ENCODE assay signal across 24 mouse cellular contexts in the genomic region with DNA sequence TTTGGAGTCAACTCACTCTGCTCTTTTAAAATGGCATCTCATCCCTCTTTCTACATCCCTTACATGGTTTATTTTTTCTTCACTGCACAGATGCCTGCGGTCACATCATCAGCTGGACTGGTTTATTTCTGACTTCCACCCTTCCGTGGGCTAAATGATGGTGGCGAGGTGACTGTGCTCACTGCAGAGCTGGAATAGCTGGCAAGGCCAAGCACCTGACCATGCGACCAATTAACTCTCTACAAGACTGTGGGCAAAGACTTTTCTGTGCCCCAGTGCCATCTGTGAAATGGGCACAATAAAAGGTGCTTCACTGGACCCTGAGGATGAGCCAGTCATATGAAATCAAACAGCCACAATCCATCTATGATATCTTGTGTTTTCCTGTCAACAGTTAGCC.
"Had no signal": no experiment of that assay in that cellular context is flagged by ENCODE, and none has a peak within 500 bp of the region (broad histone marks: within the 10 kb centered on the region; RNA-seq: fewer than 3 reads in every experiment).

No protein-coding gene starts in this region.

- H3K27me3 ChIP-seq: embryonic facial prominence, embryonic 12.5 days; embryonic facial prominence, embryonic 13.5 days; embryonic facial prominence, embryonic 15.5 days; forebrain, embryonic 12.5 days; forebrain, embryonic 13.5 days; forebrain, embryonic 15.5 days had no signal

- H3K4me2 ChIP-seq: embryonic facial prominence, embryonic 12.5 days; embryonic facial prominence, embryonic 13.5 days; embryonic facial prominence, embryonic 15.5 days; forebrain, embryonic 12.5 days; forebrain, embryonic 13.5 days; forebrain, embryonic 15.5 days had no signal

- H3K27ac ChIP-seq: embryonic facial prominence, embryonic 10.5 days; embryonic facial prominence, embryonic 12.5 days; embryonic facial prominence, embryonic 13.5 days; embryonic facial prominence, embryonic 15.5 days; forebrain, embryonic 12.5 days; forebrain, embryonic 13.5 days; forebrain, embryonic 15.5 days; gastrocnemius, adult 2 months had no signal

- ATAC-seq: forebrain, embryonic 13.5 days; forebrain, embryonic 14.5 days; forebrain, embryonic 15.5 days; forebrain, embryonic 16.5 days; forebrain, postnatal 0 days had no signal

- DNase-seq: cerebellum, adult 2 months; cerebellum, adult 8-10 months; cerebellum, adult 9-10 months; cerebellum, postnatal 10 days; cerebellum, postnatal 14 days; cerebellum, postnatal 25 days; cerebellum, postnatal 36 days; embryo, embryonic 11 days; forebrain, postnatal 0 days; gastrocnemius, adult 2 months; gastrocnemius, postnatal 10 days; gastrocnemius, postnatal 14 days; gastrocnemius, postnatal 25 days; gastrocnemius, postnatal 36 days had no signal

- H3K4me1 ChIP-seq: embryonic facial prominence, embryonic 12.5 days; embryonic facial prominence, embryonic 13.5 days; embryonic facial prominence, embryonic 15.5 days; forebrain, embryonic 12.5 days; forebrain, embryonic 13.5 days; forebrain, embryonic 15.5 days had no signal

- H3K9me3 ChIP-seq: embryonic facial prominence, embryonic 10.5 days; embryonic facial prominence, embryonic 12.5 days; embryonic facial prominence, embryonic 13.5 days; embryonic facial prominence, embryonic 15.5 days; forebrain, embryonic 12.5 days; forebrain, embryonic 13.5 days; forebrain, embryonic 15.5 days had no signal

- H3K9ac ChIP-seq: embryonic facial prominence, embryonic 12.5 days; embryonic facial prominence, embryonic 13.5 days; embryonic facial prominence, embryonic 15.5 days; forebrain, embryonic 12.5 days; forebrain, embryonic 13.5 days; forebrain, embryonic 15.5 days; forebrain, postnatal 0 days had no signal

- H3K4me3 ChIP-seq: embryonic facial prominence, embryonic 10.5 days; embryonic facial prominence, embryonic 12.5 days; embryonic facial prominence, embryonic 13.5 days; embryonic facial prominence, embryonic 15.5 days; erythroblast, embryonic 14.5 days; forebrain, embryonic 12.5 days; forebrain, embryonic 13.5 days; forebrain, embryonic 15.5 days; gastrocnemius, adult 2 months had no signal
